Mouse (Mus musculus): ENCODE measurements at regions not wholly inside any gene's neighbourhood (a gene's known extent, or its start where the extent isn't known, plus 50 kb on each side); places are given as distances from the start of the nearest gene placed in this dataset.

DNA sequence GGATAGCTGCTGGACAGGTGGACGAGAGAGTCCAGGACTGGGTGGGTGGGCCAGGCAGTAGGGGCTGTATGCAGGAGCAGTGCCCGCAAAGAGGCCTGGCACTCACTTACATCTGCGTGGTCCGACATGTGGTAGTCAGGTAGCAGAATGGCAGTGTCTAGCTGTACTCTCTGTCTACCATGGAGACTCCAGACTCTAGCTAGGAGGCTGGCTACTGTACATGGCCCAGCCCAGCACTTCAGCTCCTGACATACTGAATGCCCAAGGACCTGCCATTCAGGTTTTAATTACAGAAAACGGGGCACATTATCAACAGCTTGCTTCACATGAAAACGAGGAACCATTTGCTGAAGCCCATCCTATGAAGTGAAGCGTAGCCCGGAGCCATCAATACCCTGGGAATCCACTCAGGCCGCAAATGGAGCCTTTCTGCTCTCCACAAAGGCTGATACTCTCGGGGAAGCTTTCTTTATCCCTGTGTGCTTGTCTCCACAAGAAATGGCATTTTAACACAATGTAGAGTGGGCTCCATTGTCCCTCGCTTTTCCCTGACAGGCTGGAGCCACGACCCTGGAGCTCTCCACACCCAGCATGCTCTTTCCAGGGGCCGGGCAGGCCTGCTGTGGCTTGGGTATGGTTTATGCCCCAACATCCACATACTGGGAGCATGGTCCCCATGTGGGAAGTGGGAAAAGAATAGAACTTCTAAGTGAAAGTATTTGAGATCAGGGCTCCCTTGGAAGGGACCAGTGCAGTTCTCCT, 110.6 kb upstream of the A530016L24Rik start:
- no peak for DNase-seq (ENCODE audit: low spot score)

- no peak for DNase-seq (ENCODE audit: low spot score)
These were observed 101.4 kb upstream of the A530016L24Rik start for GRCm38 (mm10) chr12:112387836-112388235.

DNA sequence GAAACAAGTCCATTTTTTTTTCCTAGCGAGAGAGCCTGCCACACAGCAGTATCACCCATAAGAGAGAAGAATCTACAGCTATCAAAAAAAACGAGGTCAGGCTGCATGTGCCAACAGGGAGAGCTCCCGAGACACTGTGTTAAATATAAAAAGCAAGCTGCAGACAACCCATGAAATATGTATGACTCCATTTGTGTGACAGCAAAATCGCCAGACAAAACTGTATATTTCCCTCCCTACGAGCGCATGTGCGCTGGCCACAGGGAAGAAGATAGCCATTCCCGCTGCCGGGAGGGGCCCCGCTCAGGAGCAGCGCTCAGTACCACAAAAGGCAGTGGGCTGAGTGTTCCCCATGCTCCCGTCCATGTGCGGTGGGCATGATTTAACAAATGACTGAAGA, 93.3 kb upstream of the A530016L24Rik start:
- no peak for DNase-seq (ENCODE audit: low spot score)

DNA sequence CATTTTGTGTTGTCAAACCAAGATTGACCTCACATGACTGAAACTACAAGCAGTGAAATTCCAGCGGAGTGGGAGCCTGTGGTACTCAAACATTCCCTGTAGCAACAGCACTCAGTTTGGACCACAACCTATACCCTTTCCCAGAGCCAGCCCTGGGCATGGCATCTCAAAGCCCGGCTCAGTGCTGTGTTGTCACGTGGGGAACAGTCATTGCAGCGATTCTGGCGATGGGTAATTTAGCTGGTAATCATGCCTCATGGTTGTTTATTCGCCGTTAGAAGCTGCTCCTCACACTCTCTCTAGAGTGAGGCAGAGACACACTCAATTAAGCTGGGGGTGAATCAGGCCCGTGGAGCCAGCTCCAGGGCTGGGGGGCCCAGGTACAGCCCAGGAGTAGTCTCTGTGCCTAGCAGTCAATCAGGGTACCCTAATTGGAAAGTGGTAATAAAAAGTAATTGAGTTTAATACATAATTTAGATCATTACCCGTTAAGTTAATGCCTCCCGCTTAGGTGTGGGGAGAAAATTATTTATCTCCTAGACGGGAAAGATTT, 85.5 kb upstream of the A530016L24Rik start:
- DNase-seq (ENCODE audit: low spot score), result no peak

DNA sequence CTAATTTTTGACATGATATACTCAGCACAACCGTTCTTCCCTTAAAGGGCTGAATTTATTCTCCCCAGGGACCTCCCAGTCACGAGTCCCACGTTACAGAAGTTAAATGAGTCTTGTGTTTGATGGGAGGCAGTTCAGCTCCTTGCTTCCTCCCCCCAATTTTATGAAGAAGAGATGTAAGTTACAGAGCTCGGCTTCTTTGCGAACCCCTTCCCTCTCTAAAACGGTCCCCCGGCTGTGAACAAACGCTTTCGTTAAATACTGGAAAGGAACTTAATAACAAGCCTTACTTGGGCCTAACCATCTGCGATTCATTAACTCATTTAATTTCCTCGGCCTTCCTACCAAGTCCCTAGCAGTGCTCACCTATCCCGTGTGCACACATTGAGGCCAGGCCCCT, 84.9 kb upstream of the A530016L24Rik start:
- DNase-seq (ENCODE audit: low spot score), result no peak

DNA sequence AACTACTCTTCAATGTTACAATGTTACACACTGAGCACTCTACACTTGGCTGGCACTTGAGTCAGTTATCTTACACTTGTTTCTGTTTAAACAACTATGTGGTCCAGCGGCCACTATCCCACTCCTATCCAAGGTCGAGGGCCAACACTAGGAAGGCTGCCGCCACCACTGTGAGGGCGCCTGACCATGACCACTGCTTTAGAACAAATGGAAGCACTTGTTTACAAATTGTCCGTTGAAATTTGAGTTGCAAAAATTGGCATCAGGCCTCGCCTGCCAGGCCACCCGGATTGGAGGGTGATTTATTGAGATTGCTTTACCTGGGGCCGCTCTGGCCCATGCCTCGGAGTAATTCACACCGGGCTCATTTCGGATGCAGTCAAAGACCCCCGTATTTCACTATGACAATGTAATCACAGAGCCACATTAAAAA, 83.5 kb upstream of the A530016L24Rik start:
- no peak for DNase-seq (ENCODE audit: low spot score)

DNA sequence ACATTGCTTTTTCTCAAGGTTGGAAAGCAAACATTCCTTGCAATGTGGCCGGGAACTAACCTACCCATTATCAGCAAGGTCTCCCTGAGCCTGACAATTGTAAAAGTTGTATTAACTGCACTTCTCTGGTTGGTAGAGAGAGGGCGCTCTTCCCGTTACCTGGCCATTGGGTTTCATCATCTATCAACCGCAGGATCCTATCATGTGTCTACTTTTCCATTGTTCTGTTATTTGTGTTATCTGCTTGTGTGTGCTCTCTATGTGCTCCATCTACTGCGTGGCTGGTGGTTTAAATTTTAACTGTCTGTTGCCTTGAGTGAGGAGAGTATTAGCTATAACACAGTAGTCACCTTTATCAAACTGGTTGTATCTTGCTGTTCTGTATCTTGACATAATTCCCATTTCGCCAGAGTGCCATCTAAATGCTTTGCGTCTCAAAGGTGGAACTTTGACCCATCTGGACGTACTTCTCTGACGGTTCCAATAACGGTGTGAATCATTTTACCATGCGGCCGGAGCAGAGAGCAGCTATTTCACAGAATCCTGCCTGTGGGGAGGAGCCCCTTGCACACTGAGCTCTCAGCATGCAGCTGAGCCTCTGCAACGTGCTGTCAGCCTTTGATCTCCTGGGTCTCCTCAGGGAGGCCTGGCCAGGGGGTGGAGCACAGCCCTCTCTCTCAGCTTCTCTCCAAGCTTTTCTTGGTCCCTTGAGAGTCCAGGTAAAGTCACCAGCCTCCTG, 77.5 kb upstream of the A530016L24Rik start:
- DNase-seq (ENCODE audit: low spot score), result peak; percentile 14

DNA sequence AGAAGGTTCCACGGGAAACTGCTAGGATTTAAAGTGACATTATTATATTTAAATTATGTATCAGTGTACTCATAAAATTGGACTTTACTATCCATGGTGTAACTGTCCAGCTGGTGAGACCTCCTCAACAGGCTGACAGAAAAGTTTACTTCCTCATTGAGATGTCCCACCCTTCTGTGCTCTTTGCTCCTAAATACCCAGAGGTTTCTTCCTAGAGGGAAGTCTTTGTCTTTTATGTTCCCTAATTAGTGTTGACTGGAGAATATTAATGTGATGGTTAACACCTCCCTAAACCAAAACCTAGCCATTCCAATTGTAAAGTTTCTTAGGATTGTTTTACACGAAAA, 76.9 kb upstream of the A530016L24Rik start:
- DNase-seq (ENCODE audit: low spot score), result no peak

GRCm38 (mm10) chr12:112415926-112416473, 73.2 kb upstream of the A530016L24Rik start:
- DNase-seq (ENCODE audit: low spot score), result no peak

- no peak for DNase-seq (ENCODE audit: low spot score)
These were observed 72.7 kb upstream of the A530016L24Rik start for GRCm38 (mm10) chr12:112416537-112416936.

DNA sequence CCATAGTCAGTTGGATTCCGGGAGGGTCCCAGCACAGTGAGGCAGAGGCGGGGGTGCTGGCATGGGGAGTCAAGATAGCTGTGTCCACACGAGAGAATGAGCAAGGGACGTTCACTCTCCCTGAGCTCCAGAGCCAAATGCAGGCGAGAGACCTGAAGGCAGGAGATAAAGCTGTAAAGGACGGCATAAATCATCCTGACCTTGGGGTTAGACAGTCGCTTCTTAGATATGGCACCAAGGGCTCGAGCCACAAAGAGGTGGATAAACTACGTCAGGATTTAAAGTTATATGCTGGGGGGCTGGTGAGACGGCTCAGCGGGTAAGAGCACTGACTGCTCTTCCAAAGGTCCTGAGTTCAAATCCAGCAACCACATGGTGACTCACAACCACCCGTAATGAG, 70.6 kb upstream of the A530016L24Rik start:
- DNase-seq (ENCODE audit: low spot score), result no peak

DNA sequence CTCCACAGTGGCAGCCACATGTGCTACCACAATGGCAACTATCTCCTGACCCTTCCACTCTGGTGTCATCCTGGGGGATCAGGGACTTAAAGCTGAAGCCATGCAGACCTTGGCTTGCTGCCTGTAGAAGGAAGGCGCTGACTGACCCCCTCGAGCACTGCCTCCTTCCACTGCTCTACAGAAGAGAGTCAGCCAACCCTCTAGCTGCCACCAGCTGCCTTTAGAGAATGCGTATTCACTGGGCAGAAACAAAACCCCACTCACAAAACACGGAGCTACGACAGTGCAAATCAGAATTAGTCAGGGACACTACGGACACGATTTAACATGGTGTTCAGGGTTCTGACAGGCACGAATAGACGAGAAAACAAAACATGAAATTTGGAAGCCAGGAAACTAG, 67.1 kb upstream of the A530016L24Rik start:
- no peak for DNase-seq (ENCODE audit: low spot score)

DNA sequence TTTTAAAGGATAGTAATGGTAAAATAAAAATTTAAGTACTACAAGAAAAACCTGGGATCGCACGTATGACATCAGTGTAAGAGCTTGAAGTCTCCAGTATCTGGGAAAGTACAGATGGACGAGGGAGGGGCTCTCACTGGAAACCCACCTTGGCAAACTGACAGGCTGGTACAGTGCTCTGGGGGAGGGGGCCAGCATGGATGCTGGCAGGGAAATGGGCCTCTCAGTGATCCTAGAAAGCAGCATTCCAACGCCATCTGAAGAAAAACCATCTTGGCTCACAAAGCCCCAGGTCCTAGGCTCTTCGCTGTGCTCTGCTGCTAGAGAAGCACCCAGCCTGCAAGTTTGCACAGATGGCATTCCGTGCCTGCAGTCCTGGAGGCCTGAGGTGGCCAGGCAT, 65.1 kb upstream of the A530016L24Rik start:
- no peak for DNase-seq (ENCODE audit: low spot score)

- peak; percentile 49 for DNase-seq (ENCODE audit: low spot score)
These were observed 62.6 kb upstream of the A530016L24Rik start for GRCm38 (mm10) chr12:112426681-112427080.

DNA sequence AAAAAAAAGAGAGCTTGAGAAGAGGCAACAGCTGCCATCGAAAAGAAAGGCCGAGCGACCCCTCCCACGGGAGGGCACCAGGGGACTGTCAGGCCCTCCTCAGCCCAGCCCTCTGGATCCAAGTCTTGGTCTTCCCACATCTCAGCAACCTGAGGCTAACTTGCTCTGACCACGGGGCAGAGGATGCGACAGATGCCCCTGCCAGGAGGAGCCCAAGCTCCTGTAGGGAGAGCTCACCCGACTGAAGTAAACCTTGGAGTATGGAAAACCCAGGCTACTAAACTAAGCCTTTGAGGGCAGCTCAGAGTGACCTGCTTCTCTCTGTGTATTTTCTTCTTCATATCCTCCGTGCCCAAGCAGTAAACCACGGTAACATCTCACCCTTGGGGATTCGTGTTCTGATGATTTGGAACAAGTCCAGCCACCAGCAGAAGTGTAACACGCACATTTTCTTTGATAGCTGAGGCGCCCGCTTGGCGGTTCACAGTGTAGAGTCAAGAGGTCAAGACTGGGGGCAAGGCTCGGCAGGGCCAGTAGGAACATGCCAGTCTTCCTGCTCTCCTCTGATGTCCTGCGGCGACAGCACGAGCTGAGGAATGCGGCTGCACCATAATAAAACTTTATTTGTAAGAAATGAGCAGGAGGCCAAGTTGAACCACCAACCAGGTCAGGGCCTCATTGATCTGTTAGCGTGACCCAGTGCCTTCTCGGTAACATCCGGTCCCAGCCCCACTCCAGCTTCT, 59.0 kb upstream of the A530016L24Rik start:
- DNase-seq (ENCODE audit: low spot score), result no peak

GRCm38 (mm10) chr12:112433315-112433714, 55.9 kb upstream of the A530016L24Rik start:
- DNase-seq (ENCODE audit: low spot score), result peak; percentile 20

- peak; percentile 75 for DNase-seq (ENCODE audit: low spot score)
These were observed 54.5 kb upstream of the A530016L24Rik start for GRCm38 (mm10) chr12:112434673-112435294.

DNA sequence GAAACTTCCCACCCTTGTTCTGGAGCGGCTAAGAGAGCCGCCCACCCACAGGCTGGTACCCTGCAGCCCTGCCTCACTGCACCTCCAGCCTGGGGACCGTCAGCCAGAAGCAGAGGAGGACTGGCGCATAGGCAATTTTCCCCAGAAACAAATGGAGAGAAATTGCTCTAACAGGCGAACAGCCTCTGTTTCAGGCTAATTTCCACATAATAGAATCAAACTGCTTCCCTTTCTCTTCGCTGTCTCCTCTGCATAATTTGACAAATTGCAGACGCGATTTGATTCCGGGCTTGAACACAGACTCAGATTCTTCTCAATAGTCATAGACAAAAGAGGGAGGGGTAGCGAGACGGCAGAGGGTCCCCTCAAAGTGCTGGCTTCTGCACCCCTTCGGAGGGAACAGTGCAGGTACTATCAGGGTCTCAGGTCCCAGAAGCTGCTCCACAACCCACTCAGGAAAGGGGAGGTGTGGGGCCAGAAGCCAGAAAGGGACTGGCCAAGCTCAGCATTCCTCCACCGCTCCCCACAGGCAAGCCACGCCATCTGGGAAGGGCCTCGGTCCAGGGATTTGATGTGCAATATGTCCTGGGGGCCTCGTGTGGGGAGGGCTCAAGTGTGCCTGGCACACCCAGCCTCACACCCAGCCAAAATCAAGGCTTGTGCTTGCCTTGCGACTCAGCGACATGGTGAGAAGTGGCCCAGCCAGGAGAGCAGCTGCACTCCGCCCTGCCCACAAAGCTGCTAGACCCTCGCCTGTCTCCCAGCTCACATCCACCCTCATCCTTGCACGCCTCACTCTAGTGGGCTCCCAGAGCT, 53.7 kb upstream of the A530016L24Rik start:
- DNase-seq (ENCODE audit: low spot score), result peak; percentile 74

DNA sequence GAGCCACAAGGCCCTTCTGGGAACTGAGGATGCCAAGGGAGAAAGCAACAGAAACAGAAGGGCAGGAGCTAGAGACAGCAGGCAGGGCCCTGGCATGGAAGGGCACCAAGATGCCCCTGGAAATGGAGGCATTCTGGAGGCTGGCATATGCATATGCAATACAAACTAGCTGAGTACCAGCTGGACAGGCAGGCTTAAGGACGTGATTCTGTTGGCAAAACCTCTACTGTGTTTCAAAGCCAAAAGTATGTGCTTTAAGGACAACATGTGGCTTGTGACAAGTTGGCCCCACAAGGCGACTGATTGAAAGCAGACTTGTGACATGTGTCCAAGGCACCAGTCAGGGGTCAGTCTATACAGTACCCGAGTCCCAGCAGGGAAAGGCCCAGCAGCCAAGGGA, 52.2 kb upstream of the A530016L24Rik start:
- DNase-seq (ENCODE audit: low spot score), result no peak

- no peak for DNase-seq (ENCODE audit: low spot score)
These were observed 51.0 kb upstream of the A530016L24Rik start for GRCm38 (mm10) chr12:112438206-112438605.
